Mouse (Mus musculus) cerebellum, adult 9-10 months (tissue): ENCODE measurements around the gene Pcdh20.

Experiments used
- DNase-seq: peaks from one replicate; pipeline ENCODE4 v3.0.0; 2022

Pcdh20 gene

DNA sequence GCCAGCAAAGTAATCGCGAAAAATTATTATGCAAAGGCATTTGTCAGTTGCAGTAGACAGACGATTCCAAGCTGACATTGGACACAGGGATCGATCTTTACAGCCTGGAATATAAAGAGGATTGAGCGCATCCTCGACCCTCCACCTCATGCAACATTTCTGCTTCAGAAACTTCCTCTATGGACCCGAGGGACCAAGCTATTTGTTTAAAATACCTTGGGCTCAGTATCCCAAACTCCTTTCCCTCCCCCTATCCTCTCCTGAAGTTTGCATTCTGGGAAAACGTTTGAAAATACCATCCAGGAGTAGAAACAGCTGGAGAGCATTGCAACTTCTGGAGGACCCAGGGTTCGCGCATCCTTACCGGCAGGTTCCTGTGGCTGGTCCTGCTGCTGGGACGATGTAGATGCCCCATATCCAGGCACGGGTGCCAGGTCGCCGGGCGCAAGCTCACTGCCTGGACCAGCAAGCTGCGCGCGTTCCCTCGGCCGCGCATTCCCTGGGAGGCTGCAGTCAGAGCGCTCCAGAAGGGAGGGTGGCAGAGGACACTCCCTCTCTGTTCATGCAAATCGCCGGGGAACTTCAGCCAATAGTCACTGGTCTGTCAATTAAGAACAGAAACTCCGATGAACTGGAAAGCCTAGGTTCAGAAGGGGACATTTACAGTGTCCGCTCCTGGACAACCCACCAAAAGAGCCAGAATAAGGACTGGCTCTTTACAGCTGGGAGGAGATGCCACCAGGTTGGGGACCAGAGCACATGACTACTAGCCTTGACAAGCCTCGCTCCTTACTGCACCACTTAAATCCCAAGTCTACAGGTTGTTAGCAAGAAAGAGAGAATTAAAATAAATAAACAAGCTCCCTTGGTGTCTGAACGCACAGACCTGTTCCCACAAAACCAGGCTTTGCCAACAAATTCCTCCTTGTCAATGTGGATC, at the start of gene Pcdh20:
Pcdh20 (minus strand) TSS at position 902 of the 940 bp plus-strand sequence.
- DNase-seq = no peak

DNA sequence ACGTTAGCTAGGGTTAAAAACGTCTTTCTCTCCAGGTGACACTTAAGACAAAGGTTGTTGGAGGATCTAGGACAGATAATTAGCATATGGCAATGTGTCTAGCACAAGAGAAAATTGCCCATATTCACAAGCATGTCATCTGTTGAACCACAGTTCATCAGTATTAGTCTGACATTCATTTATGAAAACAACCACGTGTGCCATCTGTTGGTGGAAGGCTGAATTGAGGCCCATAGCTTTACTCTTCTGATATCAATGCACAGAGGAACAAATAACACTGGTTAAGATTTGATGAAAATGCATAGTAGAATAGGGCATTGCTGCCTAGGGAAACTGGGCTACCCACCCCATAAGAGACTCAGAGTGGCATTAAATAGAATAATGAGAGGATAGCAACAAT, 8.7 kb upstream of the Pcdh20 start:
- no peak for DNase-seq

DNA sequence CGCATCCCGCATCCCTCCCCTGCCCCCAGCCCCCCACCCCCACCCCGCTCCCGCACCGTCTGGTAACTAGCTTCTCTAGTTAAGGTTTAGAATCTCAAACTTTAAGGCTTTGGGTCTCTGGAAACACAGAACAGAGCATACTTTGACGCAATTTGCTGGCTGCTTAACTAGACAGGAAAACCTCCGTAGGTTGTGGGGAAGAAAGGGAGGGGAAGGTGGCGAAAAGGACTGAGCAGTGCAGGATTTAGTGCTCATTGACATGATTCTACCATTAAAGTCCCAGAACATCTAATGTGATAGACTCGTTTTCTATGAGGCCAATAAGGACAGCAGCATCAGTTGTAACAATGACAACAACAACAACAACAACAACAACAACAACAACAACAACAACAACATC, 1.2 kb downstream of the Pcdh20 start:
- no peak for DNase-seq

DNA sequence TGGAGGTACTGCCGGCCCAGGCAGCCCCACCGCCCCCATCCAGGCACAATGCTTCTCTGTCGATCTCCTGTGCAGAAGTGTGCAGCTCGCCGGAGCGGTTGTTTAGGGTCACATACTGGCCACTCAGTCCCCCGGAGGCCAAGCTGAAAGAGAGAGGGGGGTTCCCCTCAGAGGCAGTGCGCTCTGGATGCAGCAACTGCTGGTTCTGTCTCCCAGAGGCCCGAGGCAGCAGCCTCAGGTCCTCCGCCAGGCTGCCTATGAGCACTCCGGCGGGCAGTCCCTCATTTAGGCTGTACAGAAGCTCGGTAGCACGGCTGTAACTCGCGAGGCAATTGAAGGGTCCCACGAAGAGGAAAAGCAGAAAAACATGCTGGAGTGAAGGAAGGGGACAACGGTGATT, 1.8 kb downstream of the Pcdh20 start:
- no peak for DNase-seq

DNA sequence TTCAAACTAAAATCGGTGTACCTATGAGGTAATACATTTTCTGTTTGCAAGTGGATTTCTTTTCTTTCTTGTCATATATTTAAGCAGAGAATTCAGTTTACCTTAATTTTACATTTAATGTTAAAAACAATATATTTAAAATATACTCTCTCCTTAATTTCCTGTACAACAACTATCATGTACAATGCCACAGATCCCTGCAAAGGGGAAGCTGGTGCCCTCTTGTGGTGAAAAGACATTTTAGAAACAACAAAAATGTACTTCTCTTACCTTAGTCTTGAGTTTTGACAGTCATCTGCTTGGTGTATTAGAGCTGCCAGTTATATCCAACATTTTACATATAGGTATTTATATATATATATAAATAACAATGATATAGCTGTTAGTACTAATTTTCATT, 4.8 kb downstream of the Pcdh20 start:
- peak; percentile 18 for DNase-seq

DNA sequence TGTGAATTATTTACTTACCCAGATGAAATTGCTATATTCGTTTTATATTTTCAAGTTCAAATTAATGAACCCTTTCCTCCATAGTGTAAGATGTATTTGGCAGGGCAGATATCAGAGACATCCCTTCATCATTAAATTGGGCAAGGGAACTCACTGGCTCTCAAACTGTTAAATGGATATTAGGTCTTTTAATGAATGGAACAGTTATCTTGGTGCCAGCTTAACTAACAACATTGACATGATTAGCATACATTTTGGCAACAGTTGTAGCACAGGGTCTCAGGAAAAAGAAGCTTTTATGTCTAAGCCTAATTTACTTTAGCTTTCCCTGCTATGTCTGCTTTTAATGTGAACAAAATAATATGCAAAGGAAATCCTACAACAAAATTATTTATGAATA, 6.8 kb downstream of the Pcdh20 start:
- DNase-seq = no peak

DNA sequence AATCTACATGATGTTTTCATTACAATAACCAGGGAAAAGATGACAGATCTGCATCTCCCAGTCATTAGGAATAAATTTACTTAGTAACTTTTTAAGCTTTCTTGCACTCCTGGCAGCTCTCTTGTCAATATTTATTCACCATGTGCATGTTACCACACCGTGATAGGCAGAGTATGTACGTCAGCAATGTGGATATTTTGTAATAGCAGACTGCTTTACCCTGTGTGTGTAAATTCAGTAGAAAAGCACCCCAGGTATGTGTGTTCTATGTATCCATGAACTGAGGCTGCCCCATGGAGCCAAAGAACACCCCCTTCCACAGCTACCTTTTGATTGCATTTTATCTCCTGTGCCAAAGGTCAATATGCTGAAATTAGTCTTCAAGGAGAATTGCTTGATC, 7.8 kb downstream of the Pcdh20 start:
- no peak for DNase-seq

DNA sequence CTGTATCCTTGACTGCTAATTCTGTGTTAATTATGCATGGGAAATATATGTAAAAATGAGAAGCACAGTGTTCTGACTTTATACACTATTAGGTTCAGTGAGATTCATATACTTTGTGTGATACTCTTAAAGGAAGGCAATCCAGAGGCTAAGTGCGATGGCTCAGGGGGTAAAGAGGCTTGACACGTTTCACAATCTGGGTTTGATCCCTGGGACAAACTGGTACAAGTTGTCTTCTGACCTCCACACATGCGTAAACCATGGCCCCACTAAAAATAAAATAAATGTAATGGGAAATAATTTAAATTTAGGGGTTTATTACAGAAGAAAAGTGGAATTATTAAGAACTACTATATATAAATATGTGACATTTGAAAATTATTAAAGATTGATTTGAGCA, 8.3 kb downstream of the Pcdh20 start:
- DNase-seq = no peak

DNA sequence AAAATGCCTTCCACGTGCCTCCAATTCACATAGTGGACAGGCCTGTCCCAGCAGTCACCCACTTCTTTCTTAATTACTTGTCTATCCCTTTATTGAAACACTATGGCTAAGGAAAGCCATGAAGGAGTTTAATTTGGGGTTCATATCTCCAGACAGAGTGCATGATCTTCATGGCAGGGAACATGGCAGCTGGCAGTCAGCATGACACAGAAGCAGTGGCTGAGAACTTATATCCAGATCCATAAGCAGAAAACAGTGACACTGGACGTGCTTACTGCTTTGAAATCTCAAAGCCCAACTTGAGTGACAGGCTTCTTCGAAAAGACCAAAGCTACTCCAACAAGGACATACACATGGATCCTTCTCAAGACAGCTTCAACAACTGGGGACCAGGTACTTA, 10.5 kb downstream of the Pcdh20 start:
- no peak for DNase-seq

DNA sequence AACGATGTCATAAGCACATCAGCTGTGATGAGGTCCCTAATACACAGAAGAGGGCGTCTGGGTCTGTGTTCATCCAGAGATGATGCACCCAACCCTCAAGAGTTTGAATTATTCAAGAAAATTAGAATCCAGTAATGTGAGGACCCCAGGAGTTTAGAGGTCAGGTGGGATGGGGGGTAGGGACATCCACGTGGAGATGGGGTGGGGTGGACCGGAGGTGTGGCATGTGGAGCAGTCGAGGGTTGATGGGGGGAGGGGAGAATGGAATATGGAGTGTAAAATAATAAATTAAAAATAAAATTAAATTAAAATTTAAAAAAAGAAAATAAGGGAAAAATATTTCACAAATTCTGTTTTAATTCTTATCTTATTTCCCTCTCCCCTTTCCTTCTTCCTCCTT, 27.9 kb downstream of the Pcdh20 start:
- no peak for DNase-seq

DNA sequence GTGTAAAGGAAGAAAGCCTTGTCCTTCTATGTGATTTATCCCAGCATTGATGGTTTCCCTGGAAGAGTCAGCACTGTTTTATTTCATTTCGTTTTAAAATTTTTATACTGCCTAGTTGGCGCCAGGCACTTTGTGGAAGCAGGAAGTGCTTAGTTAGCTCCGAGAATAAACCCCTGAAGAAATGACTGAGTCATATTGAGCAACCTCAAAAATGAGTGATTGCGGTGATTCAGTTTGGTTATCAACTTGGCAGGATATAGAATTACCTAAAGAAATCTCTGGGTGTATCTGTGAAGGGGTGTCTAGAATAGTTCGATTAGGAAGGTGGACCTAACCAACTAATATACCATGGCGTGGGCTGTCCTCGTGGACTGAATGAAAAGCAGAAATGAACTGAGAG, 41.8 kb downstream of the Pcdh20 start:
- no peak for DNase-seq

DNA sequence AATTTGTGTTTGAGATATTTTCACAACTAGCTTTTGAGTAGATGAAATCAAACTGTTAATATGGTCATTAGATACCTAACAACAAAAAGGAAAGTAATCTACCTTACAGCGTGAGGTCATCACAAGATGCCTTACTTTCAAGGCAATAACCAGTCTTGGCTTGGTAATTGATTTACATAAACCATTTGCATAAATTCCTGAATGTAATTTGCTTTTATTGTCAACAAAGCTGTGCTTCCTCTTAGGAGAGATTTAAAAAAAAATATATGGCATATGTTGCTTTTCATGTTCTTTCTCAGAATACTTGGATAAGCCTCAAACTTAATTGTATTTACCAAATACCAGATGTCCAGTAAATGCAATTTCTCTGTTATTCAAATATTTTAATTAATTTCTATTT, 43.8 kb downstream of the Pcdh20 start:
- no peak for DNase-seq
